Mouse (Mus musculus) megakaryocyte, embryonic 14.5 days (primary cell): Measurements from ENCODE around the gene Ubqln1.

Experiments used
- FLI1 ChIP-seq: IDR thresholded peaks from 2 replicates; pipeline ENCODE4 v1.6.1; 2012; ENCODE audit warnings: low read length, inconsistent platforms, mixed read lengths
- GATA1 ChIP-seq: IDR thresholded peaks from 3 replicates; pipeline ENCODE4 v1.6.1; 2012; ENCODE audit warnings: mixed read lengths, low read length, inconsistent platforms, borderline replicate concordance

DNA sequence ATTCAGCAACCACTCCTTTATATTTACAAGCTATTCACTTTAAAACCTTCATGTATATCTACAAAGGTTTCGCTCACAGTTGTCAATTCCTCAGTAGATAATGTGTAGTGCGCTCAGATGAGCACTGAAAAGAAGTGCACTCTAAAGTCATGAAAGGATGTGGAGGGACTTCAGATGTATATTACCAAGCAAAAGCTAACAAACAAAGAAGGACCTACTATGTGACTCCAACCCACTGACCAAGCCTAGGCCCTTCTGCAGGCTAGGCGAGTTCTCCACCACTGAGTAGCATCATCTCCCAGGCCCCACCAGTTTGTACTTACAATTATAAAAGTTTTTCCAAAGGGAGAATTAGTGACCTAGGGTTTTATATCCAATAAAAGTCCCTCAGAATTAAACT is 11.3 kb downstream of the Ubqln1 start:
- no peak for TF ChIP-seq FLI1
- no peak for TF ChIP-seq GATA1
